Mouse (Mus musculus) kidney, postnatal 0 days (tissue): ENCODE data around the gene Hfe2. TPM values are rescaled to one million over a fixed set of nuclear protein-coding genes. Genes with fewer than 3 reads are reported as not detected.

ENCODE experiments used
- ATAC-seq: fragments of 200-750 bp; cut with Nextera tagmentation; replicated peaks from 2 replicates; pipeline ENCODE4 v1.8.0; 2017; ENCODE audit warnings: low read depth, moderate number of reproducible peaks, moderate TSS enrichment, moderate library complexity; ENCODE audit not compliant: low FRiP score
- DNase-seq: peaks from one replicate; pipeline ENCODE4 v3.0.0-alpha.2; 2016; ENCODE audit warnings: low spot score
- H3K27ac ChIP-seq: fragments of 300-500 bp; sonication (generic); 2 replicates; pipeline ENCODE4 v1.5.1; 2014; ENCODE audit warnings: mild to moderate bottlenecking
- H3K27me3 ChIP-seq: fragments of 300-500 bp; sonication (generic); 2 replicates; pipeline ENCODE4 v1.6.1; 2014; ENCODE audit warnings: low read length, mixed read lengths; ENCODE audit not compliant: insufficient read depth
- H3K36me3 ChIP-seq: fragments of 300-500 bp; sonication (generic); 2 replicates; pipeline ENCODE4 v1.6.1; 2014; ENCODE audit warnings: low read length, mixed read lengths; ENCODE audit not compliant: insufficient read depth
- H3K4me1 ChIP-seq: fragments of 300-500 bp; sonication (generic); replicated peaks from 2 replicates; pipeline ENCODE4 v1.6.1; 2014; ENCODE audit warnings: antibody characterized with exemption, low read length, mixed read lengths; ENCODE audit not compliant: insufficient read depth
- H3K4me2 ChIP-seq: fragments of 300-500 bp; sonication (generic); 2 replicates; pipeline ENCODE4 v1.6.1; 2014; ENCODE audit warnings: mild to moderate bottlenecking, low read length, moderate library complexity, mixed read lengths
- H3K4me3 ChIP-seq: fragments of 300-500 bp; sonication (generic); replicated peaks from 2 replicates; pipeline ENCODE4 v1.5.1; 2014; ENCODE audit warnings: low read depth, low read length
- H3K9ac ChIP-seq: fragments of 300-500 bp; sonication (generic); 2 replicates; pipeline ENCODE4 v1.6.1; 2014; ENCODE audit warnings: low read depth, low read length
- H3K9me3 ChIP-seq: fragments of 300-500 bp; sonication (generic); replicated peaks from 2 replicates; pipeline ENCODE4 v1.6.1; 2016; ENCODE audit warnings: low read length, inconsistent platforms, mixed read lengths
- CTCF ChIP-seq: IDR thresholded peaks from 2 replicates; pipeline ENCODE4 v1.5.1; 2016; ENCODE audit warnings: antibody characterized with exemption, low read depth, mild to moderate bottlenecking, moderate library complexity
- WGBS: fragments of 180-500 bp; shearing (Covaris S2); extraction: QIAGEN DNeasy Blood & Tissue Kit; methylation state at CpG from one replicate; pipeline ENCODE4 v1.1.7; 2014; 5-methylcytosine and 5-hydroxymethylcytosine counted together
- polyA plus RNA-seq: library from polyadenylated mRNA; unstranded; fragments of >200 nt; fragmentation: Nextera tagmentation; extraction: Ambion mirVana; gene quantifications from 2 replicates; pipeline ENCODE4 v1.2.1, GENCODE M21; 2015

Gene Hfe2
- polyA plus RNA-seq, 1 experiment from 2014 or later = 0.07 TPM

DNA sequence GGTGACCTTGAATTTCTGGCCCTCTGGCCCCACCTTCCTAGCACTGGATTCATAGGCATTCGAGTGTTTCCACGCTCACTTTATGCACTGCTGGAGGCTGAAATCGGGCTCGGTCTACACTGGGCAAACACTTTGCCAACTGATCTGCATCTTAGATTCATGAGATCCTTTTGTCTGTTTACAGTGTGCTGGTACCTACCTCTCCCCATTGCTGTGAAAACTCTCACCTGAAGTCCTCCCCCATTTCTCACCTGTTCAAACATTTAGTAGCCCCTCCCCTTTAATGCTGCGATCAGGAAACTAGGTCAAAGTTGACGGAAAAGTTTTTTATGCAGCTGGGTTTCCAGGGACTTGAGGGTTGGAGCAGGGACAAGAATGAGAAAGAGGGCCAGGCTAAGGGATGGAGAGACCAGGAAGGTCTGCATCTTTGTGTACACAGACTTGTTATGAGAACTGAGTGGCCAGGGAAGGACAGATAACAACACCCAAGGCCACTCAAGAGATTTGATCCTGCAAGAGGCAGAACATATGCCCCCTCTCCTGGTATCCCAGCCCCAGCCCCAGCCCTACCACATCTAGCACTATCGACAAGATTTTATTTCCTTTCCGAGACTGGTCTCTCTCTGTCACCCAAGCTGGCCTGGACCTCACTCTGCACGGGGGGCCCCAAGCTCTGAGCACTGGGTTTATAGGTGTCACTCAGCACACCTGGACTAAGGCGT, 39.1 kb downstream of the Hfe2 start:
- ATAC-seq (peak; percentile 30; the same call in 1 of the 2 replicates), DNase-seq (peak; percentile 59)
- peaks cover 16% of the 10 kb centered on the region for H3K4me1 ChIP-seq
- 26% methylated on average over 10 of the region's 10 CpGs for WGBS
- H3K9me3 ChIP-seq = no peaks in the 10 kb centered on the region
- H3K9ac ChIP-seq = no peak overlapping the region
- H3K27ac ChIP-seq = peak overlapping the region; percentile 86
- no peaks in the 10 kb centered on the region for H3K27me3 ChIP-seq
- no peak overlapping the region for H3K4me3 ChIP-seq
- H3K4me2 ChIP-seq = peak overlapping the region; percentile 4; the same call in 1 of the 2 replicates
- TF ChIP-seq CTCF = no peak
- H3K36me3 ChIP-seq = peaks cover 21% of the 10 kb centered on the region

DNA sequence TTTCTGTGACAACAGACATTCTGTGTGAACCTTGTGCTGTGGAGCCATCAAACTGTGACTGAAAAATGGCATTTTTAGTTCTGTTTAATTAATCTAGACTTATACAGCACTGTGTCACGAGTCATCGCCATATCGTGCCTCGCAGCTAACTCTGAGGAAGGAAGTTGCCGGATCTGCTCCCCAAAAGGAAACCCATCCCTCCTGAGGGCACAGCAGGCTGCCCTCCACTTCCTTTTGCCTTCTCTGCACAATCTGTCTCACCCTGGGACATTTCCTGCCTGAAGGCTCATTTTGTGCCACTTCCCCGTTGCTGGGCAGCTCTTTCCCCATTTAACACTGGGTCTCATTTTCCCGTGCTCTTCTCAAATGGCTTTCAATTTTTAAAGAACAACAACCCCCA, 39.7 kb downstream of the Hfe2 start:
- H3K4me3 ChIP-seq = no peak overlapping the region
- peak overlapping the region; percentile 86 for H3K27ac ChIP-seq
- H3K9ac ChIP-seq = no peak overlapping the region
- 13% methylated on average over 7 of the region's 7 CpGs for WGBS
- DNase-seq = peak; percentile 75
- H3K4me1 ChIP-seq = peaks cover 16% of the 10 kb centered on the region
- peak overlapping the region; percentile 4; the same call in 1 of the 2 replicates for H3K4me2 ChIP-seq
- H3K9me3 ChIP-seq = no peaks in the 10 kb centered on the region
- no peak for TF ChIP-seq CTCF
- no peaks in the 10 kb centered on the region for H3K27me3 ChIP-seq
- peaks cover 19% of the 10 kb centered on the region for H3K36me3 ChIP-seq
- ATAC-seq = no peak

DNA sequence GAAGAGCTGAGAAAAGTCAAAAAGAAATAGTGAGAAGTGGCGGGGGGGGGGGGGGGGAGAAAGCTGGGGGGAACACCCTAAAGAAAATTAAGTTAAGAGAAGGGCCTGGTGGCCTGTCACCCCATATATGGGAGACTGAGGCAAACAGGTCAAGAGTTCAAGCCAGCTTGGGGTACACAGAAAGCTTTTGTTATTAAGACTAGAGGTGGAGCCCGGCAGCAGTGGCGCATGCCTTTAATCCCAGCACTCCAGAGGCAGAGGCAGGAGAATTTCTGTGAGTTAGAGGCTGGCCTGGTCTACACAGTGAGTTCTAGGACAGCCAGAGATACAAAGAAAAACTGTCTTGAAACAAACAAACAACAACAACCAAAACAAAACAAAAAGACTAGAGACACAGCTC, 40.1 kb downstream of the Hfe2 start:
- Histone ChIP-seq H3K4me2 (peak overlapping the region; percentile 4; the same call in 1 of the 2 replicates), H3K27ac (peak overlapping the region; percentile 86), H3K27me3 (no peaks in the 10 kb centered on the region), H3K9me3 (no peaks in the 10 kb centered on the region), H3K9ac (no peak overlapping the region), H3K4me1 (peaks cover 16% of the 10 kb centered on the region), H3K36me3 (peaks cover 14% of the 10 kb centered on the region), H3K4me3 (no peak overlapping the region)
- TF ChIP-seq CTCF = no peak
- ATAC-seq = no peak
- DNase-seq = no peak
- WGBS = 58% methylated on average over 3 of the region's 3 CpGs

DNA sequence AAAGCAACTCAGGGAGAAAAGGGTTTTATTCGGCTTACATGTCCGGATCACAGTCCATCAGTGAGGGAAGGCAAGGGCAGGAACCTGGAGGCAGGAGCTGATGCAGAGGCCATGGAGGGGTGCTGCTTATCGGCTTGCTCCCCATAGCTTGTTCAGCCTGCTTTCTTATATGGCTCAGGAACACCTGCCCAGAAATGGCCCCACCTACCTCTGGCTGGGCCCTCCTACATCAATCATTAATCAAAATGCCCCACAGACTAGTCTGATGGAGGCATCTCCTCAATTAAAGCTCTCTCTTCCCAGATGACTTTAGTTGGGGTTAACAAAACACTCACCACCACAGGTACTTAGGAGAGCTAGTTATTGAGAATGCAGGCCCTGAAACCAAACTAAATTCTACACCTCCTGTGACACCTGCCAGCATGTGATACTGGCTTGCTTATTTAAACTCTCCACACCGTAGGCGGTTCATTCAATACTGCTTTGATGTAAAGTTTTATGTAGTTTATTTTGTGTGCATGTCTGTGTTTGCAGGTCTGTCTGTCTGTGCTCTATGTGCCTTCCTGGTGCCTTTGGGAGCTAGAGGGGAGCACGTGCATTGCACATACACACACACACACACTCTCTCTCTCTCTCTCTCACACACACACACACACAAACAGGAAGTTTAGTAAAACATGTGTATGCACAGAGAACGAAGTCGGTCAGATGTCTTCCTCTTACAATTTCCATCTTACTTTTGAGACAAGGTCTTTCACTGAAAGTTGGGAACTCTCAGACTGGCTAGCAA, 41.9 kb downstream of the Hfe2 start:
- Histone ChIP-seq H3K4me3 (no peak overlapping the region), H3K9me3 (no peaks in the 10 kb centered on the region), H3K27me3 (no peaks in the 10 kb centered on the region), H3K27ac (no peak overlapping the region), H3K9ac (0 out of 2 replicates have a peak overlapping the region, but pooled peaks have one; percentile 18), H3K4me2 (no peak overlapping the region), H3K4me1 (peaks cover 12% of the 10 kb centered on the region), H3K36me3 (no peaks in the 10 kb centered on the region)
- DNase-seq = no peak
- ATAC-seq = no peak
- TF ChIP-seq CTCF = no peak
- 77% methylated on average over 8 of the region's 8 CpGs for WGBS

- no peak overlapping the region for H3K9ac ChIP-seq
- ATAC-seq (no peak), DNase-seq (no peak)
- H3K4me3 ChIP-seq = no peak overlapping the region
- H3K27ac ChIP-seq = no peak overlapping the region
- no peaks in the 10 kb centered on the region for H3K36me3 ChIP-seq
- 71% methylated on average over 8 of the region's 8 CpGs for WGBS
- no peak overlapping the region for H3K4me2 ChIP-seq
- no peaks in the 10 kb centered on the region for H3K27me3 ChIP-seq
- H3K4me1 ChIP-seq = peaks cover 12% of the 10 kb centered on the region
- no peaks in the 10 kb centered on the region for H3K9me3 ChIP-seq
- no peak for TF ChIP-seq CTCF
Observed at GRCm38 (mm10) chr3:96568605-96569004, 43.6 kb downstream of the Hfe2 start.

DNA sequence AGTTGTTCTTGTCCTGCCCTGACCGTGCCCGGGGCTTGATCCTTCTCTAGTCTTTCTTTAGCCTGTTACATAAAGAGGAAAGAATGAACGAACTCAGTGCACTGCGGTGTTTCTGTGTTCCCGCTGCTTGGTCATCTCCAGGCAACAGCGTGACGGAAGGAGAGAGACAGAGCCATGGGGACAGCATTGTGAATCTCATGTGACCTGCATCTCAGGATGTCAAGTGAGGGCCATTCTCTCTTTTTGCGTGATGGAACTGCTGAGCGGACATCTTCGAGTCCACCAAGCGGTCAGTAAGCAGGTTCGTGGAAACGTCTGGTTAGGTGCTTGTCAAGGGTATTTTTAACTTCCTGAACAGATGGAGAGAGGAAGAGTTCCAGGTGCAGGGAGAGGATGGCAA, 44.5 kb downstream of the Hfe2 start:
- Histone ChIP-seq H3K27ac (no peak overlapping the region), H3K36me3 (no peaks in the 10 kb centered on the region), H3K9me3 (no peaks in the 10 kb centered on the region), H3K4me1 (peaks cover 4% of the 10 kb centered on the region), H3K4me2 (no peak overlapping the region), H3K4me3 (no peak overlapping the region), H3K9ac (no peak overlapping the region), H3K27me3 (no peaks in the 10 kb centered on the region)
- ATAC-seq = no peak
- no peak for DNase-seq
- no peak for TF ChIP-seq CTCF
- 94% methylated on average over 13 of the region's 13 CpGs for whole genome bisulfite sequencing
